Mouse (Mus musculus): ENCODE results near the gene Parp3.

Parp3 gene

GRCm38 (mm10) chr9:106473753-106474105 lies 3.0 kb downstream of the Parp3 start:
- DNase-seq, result peak; percentile 45

GRCm38 (mm10) chr9:106473081-106473752 lies 3.5 kb downstream of the Parp3 start:
- peak; percentile 38 for DNase-seq

GRCm38 (mm10) chr9:106472321-106472720 lies 4.4 kb downstream of the Parp3 start:
- DNase-seq, result peak; percentile 21

GRCm38 (mm10) chr9:106471892-106472291 lies 4.9 kb downstream of the Parp3 start:
- DNase-seq, result peak; percentile 48

GRCm38 (mm10) chr9:106470991-106471750 lies 5.6 kb downstream of the Parp3 start:
- DNase-seq, result peak; percentile 19

- peak; percentile 12 for DNase-seq
These were observed 7.0 kb downstream of the Parp3 start for GRCm38 (mm10) chr9:106469776-106470175.

GRCm38 (mm10) chr9:106469317-106469716 lies 7.4 kb downstream of the Parp3 start:
- peak; percentile 20 for DNase-seq

- no peak for DNase-seq
These were observed 9.0 kb downstream of the Parp3 start for GRCm38 (mm10) chr9:106467746-106468145.

- DNase-seq, result peak; percentile 20
These were observed 10.0 kb downstream of the Parp3 start for GRCm38 (mm10) chr9:106466721-106467120.

- peak; percentile 83 for DNase-seq
These were observed 11.1 kb downstream of the Parp3 start, which contains the start of gene Gpr62 for GRCm38 (mm10) chr9:106465571-106466200. Gene Gpr62, minus strand, starts transcription at chr9:106465938.

- DNase-seq, result peak; percentile 90
These were observed 11.8 kb downstream of the Parp3 start for GRCm38 (mm10) chr9:106464751-106465541.

- peak; percentile 86 for DNase-seq
These were observed 13.4 kb downstream of the Parp3 start for GRCm38 (mm10) chr9:106463122-106464063.

GRCm38 (mm10) chr9:106462430-106462800 lies 14.3 kb downstream of the Parp3 start:
- peak; percentile 47 for DNase-seq

- peak; percentile 56 for DNase-seq
These were observed 14.9 kb downstream of the Parp3 start for GRCm38 (mm10) chr9:106461641-106462429.

GRCm38 (mm10) chr9:106461026-106461415 lies 15.7 kb downstream of the Parp3 start:
- peak; percentile 47 for DNase-seq

GRCm38 (mm10) chr9:106460401-106461025 lies 16.2 kb downstream of the Parp3 start:
- peak; percentile 75 for DNase-seq

GRCm38 (mm10) chr9:106459946-106460345 lies 16.8 kb downstream of the Parp3 start:
- peak; percentile 61 for DNase-seq

- no peak for DNase-seq
These were observed 18.8 kb downstream of the Parp3 start for GRCm38 (mm10) chr9:106457920-106458319.

GRCm38 (mm10) chr9:106457163-106457559 lies 19.6 kb downstream of the Parp3 start:
- DNase-seq, result no peak
